Mouse (Mus musculus) heart, embryonic 14.5 days (tissue): ENCODE results near the gene Ddx39b. TPM values are rescaled to one million over a fixed set of nuclear protein-coding genes. Genes with fewer than 3 reads are reported as not detected.

ENCODE experiments used
- ATAC-seq: fragments of 200-750 bp; cut with Nextera tagmentation; 2 replicates; pipeline ENCODE4 v1.8.0; 2017; ENCODE audit warnings: low read depth, moderate TSS enrichment; ENCODE audit not compliant: insufficient number of reproducible peaks, insufficient read depth, low FRiP score
- H3K27ac ChIP-seq, 2 experiments: fragments of 200-500 bp in 1 of 2; fragments of 300-500 bp in 1 of 2; sonication (generic) in 1 of 2; replicated peaks in 1 of 2; 2 replicates each; pipeline ENCODE4 v1.5.1; 2012 to 2014; ENCODE audit warnings: low read depth in 2 of 2, low read length in 2 of 2, control low read depth in 1 of 2, mild to moderate bottlenecking in 1 of 2, mixed read lengths in 1 of 2; ENCODE audit not compliant: control insufficient read depth in 1 of 2, insufficient read depth in 1 of 2
- H3K27me3 ChIP-seq: fragments of 300-500 bp; sonication (generic); 2 replicates; pipeline ENCODE4 v1.6.1; 2014; ENCODE audit warnings: mild to moderate bottlenecking, low read length, control low read depth; ENCODE audit not compliant: control insufficient read depth, insufficient read depth
- H3K36me3 ChIP-seq: fragments of 300-500 bp; sonication (generic); 2 replicates; pipeline ENCODE4 v1.6.1; 2014; ENCODE audit warnings: mild to moderate bottlenecking, control low read depth, low read length, mixed read lengths; ENCODE audit not compliant: control insufficient read depth, insufficient read depth
- H3K4me1 ChIP-seq, 2 experiments: fragments of 200-500 bp in 1 of 2; fragments of 300-500 bp in 1 of 2; sonication (generic) in 1 of 2; 2 replicates each; pipeline ENCODE4 v1.6.1; 2012 to 2014; ENCODE audit warnings: low read length in 2 of 2, control low read depth in 1 of 2, mixed read lengths in 1 of 2; ENCODE audit not compliant: control insufficient read depth in 2 of 2, insufficient read depth in 2 of 2
- H3K4me2 ChIP-seq: fragments of 300-500 bp; sonication (generic); 2 replicates; pipeline ENCODE4 v1.6.1; 2014; ENCODE audit warnings: mild to moderate bottlenecking, low read length
- H3K4me3 ChIP-seq, 2 experiments: fragments of 200-500 bp in 1 of 2; fragments of 300-500 bp in 1 of 2; sonication (generic) in 1 of 2; 2 replicates each; pipeline ENCODE4 v1.5.1; 2012 to 2014; ENCODE audit warnings: low read length in 2 of 2, mild to moderate bottlenecking in 2 of 2, control low read depth in 1 of 2, low read depth in 1 of 2, moderate library complexity in 1 of 2; ENCODE audit not compliant: control insufficient read depth in 1 of 2, insufficient read depth in 1 of 2
- H3K9ac ChIP-seq: fragments of 300-500 bp; sonication (generic); 2 replicates; pipeline ENCODE4 v1.6.1; 2014; ENCODE audit warnings: mild to moderate bottlenecking, low read length
- H3K9me3 ChIP-seq: fragments of 300-500 bp; sonication (generic); 2 replicates; pipeline ENCODE4 v1.6.1; 2016; ENCODE audit warnings: low read length, control low read depth; ENCODE audit not compliant: control insufficient read depth
- WGBS: fragments of 180-500 bp; shearing (Covaris S2); extraction: QIAGEN DNeasy Blood & Tissue Kit; methylation state at CpG from one replicate; pipeline ENCODE4 v1.1.7; 2014; 5-methylcytosine and 5-hydroxymethylcytosine counted together
- polyA plus RNA-seq: library from polyadenylated mRNA; unstranded; fragments of >200 nt; fragmentation: Nextera tagmentation; extraction: Ambion mirVana; gene quantifications from 2 replicates; pipeline ENCODE4 v1.2.1, GENCODE M21; 2014

The Ddx39b gene
- polyA plus RNA-seq, 1 experiment from 2014 or later = 246 TPM

DNA sequence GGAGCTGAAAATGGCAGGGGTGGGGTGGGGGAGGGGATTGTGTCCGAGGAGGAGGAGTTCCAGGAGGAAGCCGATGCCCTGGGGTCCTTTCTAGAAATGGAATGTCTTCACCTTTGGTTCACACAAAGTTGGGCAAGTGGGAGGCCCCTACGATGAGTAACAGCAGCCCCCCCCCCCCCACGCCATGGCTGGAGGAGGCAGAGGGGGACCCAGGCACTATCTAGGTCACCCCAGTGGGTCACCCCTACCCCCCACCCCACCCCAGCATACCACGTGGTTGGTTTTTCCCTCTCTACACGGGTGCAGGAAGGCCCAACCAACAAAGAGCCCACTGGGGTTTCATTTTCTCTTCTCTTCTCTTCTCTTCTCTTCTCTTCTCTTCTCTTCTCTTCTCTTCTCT lies 44.4 kb upstream of the Ddx39b start:
- Histone ChIP-seq H3K9ac (no peak overlapping the region), H3K4me1 (peaks cover 5 to 11% of the 10 kb centered on the region in 2 experiments; a peak in 3 of 4 replicates), H3K9me3 (no peaks in the 10 kb centered on the region), H3K4me3 (no peak overlapping the region), H3K36me3 (no peaks in the 10 kb centered on the region), H3K27me3 (peaks cover 76% of the 10 kb centered on the region), H3K4me2 (no peak overlapping the region), H3K27ac (no peak overlapping the region)
- 36% methylated on average over 6 of the region's 6 CpGs for whole genome bisulfite sequencing
- no peak for ATAC-seq

DNA sequence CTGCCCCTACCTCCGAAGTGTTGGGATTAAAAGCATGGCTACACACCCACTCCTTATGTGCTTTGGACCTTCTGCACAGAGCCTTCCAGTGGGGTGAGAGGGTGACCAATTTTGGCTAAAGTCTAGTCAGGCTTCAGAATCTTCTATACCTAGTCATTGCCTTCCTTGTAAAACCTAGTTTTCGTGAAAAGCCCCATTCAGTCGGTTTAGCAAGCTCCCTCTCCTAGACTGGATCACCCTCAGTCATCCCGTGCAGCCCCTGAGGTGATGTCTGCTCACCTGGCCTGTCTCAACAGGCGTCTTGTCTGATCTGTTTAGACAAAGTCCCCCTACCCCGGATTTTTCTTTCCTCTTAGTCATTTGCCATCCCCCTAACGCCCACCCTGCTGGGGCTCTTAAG lies 43.5 kb upstream of the Ddx39b start:
- Histone ChIP-seq H3K27me3 (peaks cover 85% of the 10 kb centered on the region), H3K27ac (no peak overlapping the region), H3K4me2 (no peak overlapping the region), H3K4me1 (peaks cover 5 to 11% of the 10 kb centered on the region in 2 experiments; a peak in 3 of 4 replicates), H3K9me3 (no peaks in the 10 kb centered on the region), H3K4me3 (no peak overlapping the region), H3K9ac (no peak overlapping the region), H3K36me3 (no peaks in the 10 kb centered on the region)
- WGBS = 58% methylated on average over 7 of the region's 7 CpGs
- ATAC-seq = no peak

DNA sequence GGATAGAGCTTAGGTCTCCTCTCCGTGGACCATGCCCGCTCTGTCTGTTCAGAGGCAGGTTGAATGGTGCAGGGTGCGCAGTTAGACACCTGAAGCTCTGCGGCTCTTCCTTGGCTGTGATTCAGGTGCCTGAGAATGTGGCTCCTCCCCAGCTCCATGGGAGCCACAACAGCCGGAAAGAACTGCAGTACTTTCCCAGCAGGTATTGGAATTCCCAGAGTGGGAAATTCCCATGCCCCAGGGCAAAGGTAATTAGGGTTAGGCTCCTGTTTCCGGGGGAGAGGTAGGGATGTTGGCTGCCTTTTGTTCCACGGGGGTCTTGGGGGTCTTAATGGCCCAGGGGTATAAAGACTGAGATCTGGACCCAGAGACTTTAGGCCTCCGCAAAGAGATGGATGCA lies 42.6 kb upstream of the Ddx39b start:
- Histone ChIP-seq H3K4me1 (peaks cover 5 to 11% of the 10 kb centered on the region in 2 experiments; a peak in 3 of 4 replicates), H3K4me2 (no peak overlapping the region), H3K4me3 (no peak overlapping the region), H3K27me3 (peaks cover 88% of the 10 kb centered on the region), H3K9me3 (no peaks in the 10 kb centered on the region), H3K36me3 (no peaks in the 10 kb centered on the region), H3K9ac (no peak overlapping the region), H3K27ac (no peak overlapping the region)
- no peak for ATAC-seq
- WGBS = 39% methylated on average over 8 of the region's 8 CpGs

DNA sequence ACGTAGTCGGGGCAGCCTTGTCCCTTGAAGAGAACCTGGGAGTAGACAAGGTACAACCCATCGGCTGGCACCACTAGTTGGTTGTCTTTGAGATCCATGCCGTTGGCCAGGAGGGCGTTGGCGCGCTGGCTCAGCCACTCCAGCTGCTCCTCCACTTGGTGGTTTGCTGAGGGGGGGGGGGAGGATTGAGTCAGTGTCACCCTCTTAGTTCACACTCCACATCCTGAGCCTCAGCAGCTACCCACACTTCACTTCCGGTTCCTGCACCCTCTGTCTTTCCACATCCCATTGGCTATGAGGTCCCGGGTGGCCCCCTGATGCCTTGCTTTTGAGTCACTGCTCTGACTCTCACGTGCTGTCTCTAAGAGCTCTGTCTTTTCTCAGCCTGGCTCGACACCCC lies 41.1 kb upstream of the Ddx39b start:
- H3K27ac ChIP-seq = no peak overlapping the region
- no peaks in the 10 kb centered on the region for H3K9me3 ChIP-seq
- H3K27me3 ChIP-seq = peaks cover 85% of the 10 kb centered on the region
- no peak overlapping the region for H3K4me2 ChIP-seq
- H3K9ac ChIP-seq = no peak overlapping the region
- WGBS = 75% methylated on average over 11 of the region's 11 CpGs
- no peak overlapping the region for H3K4me3 ChIP-seq
- H3K4me1 ChIP-seq = peaks cover 7 to 9% of the 10 kb centered on the region in 2 experiments
- no peak for ATAC-seq
- no peaks in the 10 kb centered on the region for H3K36me3 ChIP-seq

DNA sequence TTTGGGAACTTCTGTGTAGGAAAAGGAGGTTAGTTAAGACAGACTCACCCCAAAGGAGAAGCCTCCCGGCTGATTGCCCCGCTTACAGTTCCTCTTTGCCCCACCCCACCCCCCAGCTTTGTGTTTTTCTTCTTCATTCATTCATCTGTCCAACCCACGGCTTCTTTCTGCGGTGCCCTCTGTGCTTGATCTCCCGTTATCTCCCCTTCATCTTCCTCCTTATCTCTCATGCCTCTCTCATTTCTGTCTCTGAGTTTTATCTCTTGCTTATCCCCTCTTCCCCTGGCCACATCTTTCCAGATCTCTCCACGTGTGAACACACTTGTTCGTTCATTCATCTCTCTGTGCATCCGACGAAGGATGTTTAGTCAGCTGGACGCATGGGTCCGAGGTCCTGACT lies 40.4 kb upstream of the Ddx39b start:
- Histone ChIP-seq H3K4me3 (peak overlapping the region in 1 of 2 experiments; percentile 6; a peak in 1 of 4 replicates), H3K36me3 (no peaks in the 10 kb centered on the region)
- WGBS = 54% methylated on average over 11 of the region's 11 CpGs

DNA sequence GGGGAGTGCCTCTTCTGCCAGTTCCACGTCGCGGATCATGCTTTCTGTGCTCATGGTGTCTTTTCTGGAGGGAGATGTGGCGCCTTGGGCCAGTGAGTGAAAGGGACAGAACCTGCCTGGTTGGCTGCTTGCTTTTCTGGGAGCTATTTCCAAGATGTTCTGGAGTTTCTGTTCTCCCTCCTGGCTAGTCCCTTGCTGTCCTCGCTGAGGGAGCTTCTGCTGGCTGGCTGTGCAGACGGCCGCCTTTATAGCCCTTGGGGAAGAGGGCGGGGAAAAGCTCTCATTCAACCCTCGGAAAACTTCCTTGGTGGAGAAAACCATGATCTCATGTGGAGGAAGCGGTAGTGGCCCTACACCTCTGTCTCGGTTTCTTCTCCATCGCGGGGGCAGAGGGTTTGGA lies 39.8 kb upstream of the Ddx39b start, which contains the start of gene Tnf:
TSS of gene Tnf (minus strand) at position 221 of the 400 bp plus-strand sequence.
- no peak within 1 kb of the TSS for H3K27ac ChIP-seq
- H3K27me3 ChIP-seq = peaks cover 75% of the 10 kb centered on the region
- WGBS = 27% methylated on average over 13 of the region's 13 CpGs
- ATAC-seq = no peak
- H3K9ac ChIP-seq = no peak within 1 kb of the TSS
- H3K4me3 ChIP-seq = peak within 1 kb of the TSS in 1 of 2 experiments; percentile 6; a peak in 1 of 4 replicates
- no peaks in the 10 kb centered on the region for H3K36me3 ChIP-seq
- 0 out of 2 replicates have a peak within 1 kb of the TSS, but pooled peaks have one; percentile 13 for H3K4me2 ChIP-seq
- peaks cover 0 to 3% of the 10 kb centered on the region in 2 experiments; a peak in 2 of 4 replicates for H3K4me1 ChIP-seq
- no peaks in the 10 kb centered on the region for H3K9me3 ChIP-seq

More for the DNA sequence above, 40.4 kb upstream of the Ddx39b start:
- no peak overlapping the region for H3K9ac ChIP-seq
- H3K9me3 ChIP-seq = no peaks in the 10 kb centered on the region
- H3K27me3 ChIP-seq = peaks cover 79% of the 10 kb centered on the region
- no peak overlapping the region for H3K27ac ChIP-seq
- no peak for ATAC-seq
- peaks cover 1 to 5% of the 10 kb centered on the region in 2 experiments; a peak in 3 of 4 replicates for H3K4me1 ChIP-seq
- no peak overlapping the region for H3K4me2 ChIP-seq

DNA sequence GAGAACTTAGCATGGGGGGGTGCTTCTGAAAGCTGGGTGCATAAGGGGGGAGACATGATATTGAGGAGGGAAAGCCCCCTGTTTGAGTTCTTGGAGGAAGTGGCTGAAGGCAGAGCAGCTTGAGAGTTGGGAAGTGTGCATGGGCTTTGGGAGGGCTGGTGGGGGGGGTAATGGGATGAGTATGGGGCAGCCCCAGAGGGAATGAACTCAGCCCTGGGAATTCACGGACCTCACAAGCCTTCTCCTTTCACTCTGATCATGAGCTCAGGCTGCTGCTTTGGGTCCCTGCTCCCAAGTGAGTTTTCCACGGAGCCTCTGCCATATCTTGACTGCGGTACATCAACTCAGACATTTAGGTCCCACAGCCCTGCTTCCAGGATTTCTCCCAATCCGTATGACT lies 39.1 kb upstream of the Ddx39b start:
- Histone ChIP-seq H3K4me1 (peaks cover 0 to 3% of the 10 kb centered on the region in 2 experiments; a peak in 2 of 4 replicates), H3K9me3 (no peaks in the 10 kb centered on the region), H3K4me2 (no peak overlapping the region), H3K36me3 (no peaks in the 10 kb centered on the region), H3K4me3 (no peak overlapping the region), H3K27me3 (peaks cover 71% of the 10 kb centered on the region), H3K9ac (no peak overlapping the region), H3K27ac (no peak overlapping the region)
- WGBS = 68% methylated on average over 4 of the region's 4 CpGs
- no peak for ATAC-seq
